Mouse (Mus musculus): Measurements from ENCODE around the gene Hoxd8.

The Hoxd8 gene

DNA sequence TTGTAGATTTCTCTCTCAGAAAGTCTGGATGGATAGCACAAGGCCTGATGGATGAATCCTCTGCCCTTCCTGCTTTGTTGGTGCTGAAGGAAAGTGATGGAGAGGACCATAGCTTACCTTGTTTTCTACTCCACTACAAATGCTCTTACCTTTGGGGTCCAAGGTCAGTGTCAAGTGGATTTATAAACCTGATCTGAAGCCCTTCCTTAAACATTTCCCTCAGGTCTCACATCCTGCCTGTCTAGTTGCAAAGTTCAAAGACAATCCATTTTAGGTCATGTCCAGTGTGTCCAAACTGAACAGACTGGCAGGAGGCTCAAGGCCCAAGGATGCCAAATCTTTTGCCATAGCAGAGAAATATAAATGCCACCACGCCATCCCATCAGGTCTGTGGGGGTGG lies 47.4 kb downstream of the Hoxd8 start:
- DNase-seq (ENCODE audit: low spot score in 2 of 2) = no peak

DNA sequence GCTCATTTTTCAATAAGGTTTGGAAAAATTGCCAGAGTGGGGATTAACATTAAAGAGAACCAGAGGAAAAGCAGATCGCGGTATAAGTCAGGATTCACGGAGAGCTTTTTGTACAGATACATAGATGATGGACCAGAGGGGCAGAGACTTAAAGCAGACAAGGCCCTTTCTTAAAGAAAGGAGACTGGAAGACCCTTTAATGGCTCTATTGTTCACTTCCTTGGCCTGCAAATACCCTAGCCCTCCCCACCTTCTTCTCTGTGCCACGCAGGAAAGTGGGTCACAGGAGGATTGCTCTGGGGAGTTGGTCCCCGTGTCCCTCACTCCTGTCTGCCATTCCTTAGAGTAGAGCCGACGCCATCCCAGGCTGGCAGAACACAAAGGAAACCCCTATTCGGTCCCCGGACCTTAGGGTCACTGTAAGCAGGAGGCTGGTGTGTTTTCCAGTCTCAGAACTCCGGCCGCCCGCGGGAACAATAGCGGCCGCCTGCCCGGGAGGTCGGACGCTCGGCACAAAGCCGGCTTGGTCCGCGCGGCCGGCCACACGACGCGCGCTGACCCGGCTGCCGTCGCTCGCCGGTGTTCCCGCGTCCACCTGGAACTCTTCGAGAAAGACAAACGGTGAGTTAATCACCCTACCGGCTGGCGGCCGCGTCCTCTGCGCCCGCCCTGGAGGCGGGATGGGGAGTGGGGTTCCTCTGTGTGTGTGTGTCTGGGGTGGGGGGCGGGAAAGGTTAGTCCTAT lies 48.2 kb downstream of the Hoxd8 start:
- no peak for DNase-seq (ENCODE audit: low spot score in 2 of 2)

DNA sequence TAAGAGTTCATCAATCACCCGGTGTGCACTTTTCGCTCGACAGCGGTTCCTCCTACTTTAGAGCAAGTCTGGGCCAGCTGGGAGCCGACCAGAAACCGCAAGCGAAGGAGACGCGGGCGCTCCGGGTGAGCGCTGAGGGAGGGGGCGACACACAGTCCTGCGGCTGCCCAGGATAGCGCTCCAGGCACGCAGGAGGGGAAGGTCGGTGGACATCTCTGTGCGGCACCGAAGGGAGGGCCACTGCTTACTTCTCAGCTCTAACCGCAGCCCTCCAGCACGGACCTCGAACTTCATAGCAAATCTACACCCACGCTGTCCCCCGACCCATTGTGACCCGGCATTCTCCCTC lies 48.7 kb downstream of the Hoxd8 start:
- DNase-seq (ENCODE audit: low spot score in 2 of 2) = no peak

DNA sequence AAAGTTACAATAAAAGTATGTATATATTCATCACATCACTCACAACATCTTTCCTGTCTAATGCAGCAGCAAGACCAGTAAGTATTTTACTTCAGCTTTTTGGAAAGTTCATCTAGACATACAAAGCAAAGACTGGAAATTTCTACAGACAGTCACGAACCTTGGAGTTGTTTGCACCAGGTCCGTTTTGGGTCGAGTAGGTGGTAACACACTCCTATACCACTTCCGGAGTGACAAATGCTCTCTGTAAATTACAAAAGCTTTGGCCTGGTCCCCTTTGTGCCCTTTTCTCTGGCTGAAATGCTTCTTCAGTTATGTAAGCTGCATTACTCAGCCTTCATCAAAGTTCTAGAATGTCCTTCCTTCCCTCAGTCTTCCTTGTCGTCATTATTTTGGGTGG lies 49.3 kb downstream of the Hoxd8 start:
- DNase-seq (ENCODE audit: low spot score in 2 of 2) = no peak
